Mouse (Mus musculus) E14TG2a.4 (cell line): ENCODE results near the gene Tmem156.

Source experiments
- H3K27me3 ChIP-seq: 2 replicates; pipeline ENCODE4 v1.6.1; 2014; ENCODE audit warnings: low read length, control low read depth; ENCODE audit not compliant: insufficient read depth
- H3K36me3 ChIP-seq: 2 replicates; pipeline ENCODE4 v1.6.1; 2014; ENCODE audit warnings: low read length, control low read depth; ENCODE audit not compliant: insufficient read depth
- H3K4me1 ChIP-seq: replicated peaks from 2 replicates; pipeline ENCODE4 v1.6.1; 2014; ENCODE audit warnings: low read depth, low read length, control low read depth
- H3K4me3 ChIP-seq: replicated peaks from 2 replicates; pipeline ENCODE4 v1.5.1; 2014; ENCODE audit warnings: mild to moderate bottlenecking, low read length
- H3K9me3 ChIP-seq: 2 replicates; pipeline ENCODE4 v1.6.1; 2014; ENCODE audit warnings: low read length, control low read depth
- CTCF ChIP-seq: conservative IDR thresholded peaks from 2 replicates; pipeline ENCODE4 v1.5.1; 2014; ENCODE audit warnings: low read length
- NANOG ChIP-seq: IDR thresholded peaks from 2 replicates; pipeline ENCODE4 v1.6.1; 2014; ENCODE audit warnings: borderline replicate concordance, low read length, mixed read lengths
- POU5F1 ChIP-seq: IDR thresholded peaks from 2 replicates; pipeline ENCODE4 v1.6.1; 2014; ENCODE audit warnings: low read length, borderline replicate concordance

The Tmem156 gene

GRCm38 (mm10) chr5:65051513-65051912 lies 40.4 kb downstream of the Tmem156 start:
- no peaks in the 10 kb centered on the region for H3K36me3 ChIP-seq
- TF ChIP-seq NANOG (no peak), CTCF (no peak), POU5F1 (no peak)
- H3K4me3 ChIP-seq, result no peak overlapping the region
- no peaks in the 10 kb centered on the region for H3K27me3 ChIP-seq
- H3K4me1 ChIP-seq, result peaks cover 27% of the 10 kb centered on the region
- H3K9me3 ChIP-seq, result no peaks in the 10 kb centered on the region

GRCm38 (mm10) chr5:65049880-65050279 lies 42.1 kb downstream of the Tmem156 start:
- no peaks in the 10 kb centered on the region for H3K27me3 ChIP-seq
- H3K4me1 ChIP-seq, result peaks cover 22% of the 10 kb centered on the region
- no peak overlapping the region for H3K4me3 ChIP-seq
- TF ChIP-seq CTCF, result no peak
- TF ChIP-seq NANOG, result no peak
- no peak for TF ChIP-seq POU5F1
- no peaks in the 10 kb centered on the region for H3K9me3 ChIP-seq
- no peaks in the 10 kb centered on the region for H3K36me3 ChIP-seq

DNA sequence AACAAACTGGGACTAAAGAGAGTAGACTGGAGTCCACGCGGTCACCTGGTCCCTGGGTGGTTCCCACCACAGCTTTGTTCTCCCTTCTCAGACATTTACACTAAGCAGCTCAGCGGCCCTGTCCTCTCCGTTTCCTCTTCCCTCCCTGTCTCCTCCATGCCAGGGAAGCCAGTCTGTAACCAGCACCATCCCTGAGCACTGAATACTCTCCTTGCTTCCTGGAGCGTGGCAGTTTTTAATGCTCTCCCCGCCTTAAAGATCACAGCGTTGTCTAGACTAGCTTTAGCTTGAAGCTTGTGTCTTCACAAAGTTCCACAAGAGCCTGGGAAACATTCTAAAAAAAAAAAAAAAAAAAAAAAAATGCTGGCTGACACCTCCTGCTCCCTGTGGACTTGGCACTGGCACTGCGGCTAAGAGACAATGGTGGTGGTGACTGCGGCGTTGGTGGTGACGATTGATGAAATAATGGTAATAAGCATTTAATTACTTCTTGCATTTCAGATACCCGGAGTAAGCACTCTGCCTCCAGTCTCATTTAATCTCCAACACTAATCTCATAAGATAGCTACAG lies 44.6 kb downstream of the Tmem156 start:
- Histone ChIP-seq H3K36me3 (no peaks in the 10 kb centered on the region), H3K9me3 (no peaks in the 10 kb centered on the region), H3K4me1 (peaks cover 17% of the 10 kb centered on the region), H3K4me3 (0 out of 2 replicates have a peak overlapping the region, but pooled peaks have one; percentile 32), H3K27me3 (no peaks in the 10 kb centered on the region)
- no peak for TF ChIP-seq POU5F1

DNA sequence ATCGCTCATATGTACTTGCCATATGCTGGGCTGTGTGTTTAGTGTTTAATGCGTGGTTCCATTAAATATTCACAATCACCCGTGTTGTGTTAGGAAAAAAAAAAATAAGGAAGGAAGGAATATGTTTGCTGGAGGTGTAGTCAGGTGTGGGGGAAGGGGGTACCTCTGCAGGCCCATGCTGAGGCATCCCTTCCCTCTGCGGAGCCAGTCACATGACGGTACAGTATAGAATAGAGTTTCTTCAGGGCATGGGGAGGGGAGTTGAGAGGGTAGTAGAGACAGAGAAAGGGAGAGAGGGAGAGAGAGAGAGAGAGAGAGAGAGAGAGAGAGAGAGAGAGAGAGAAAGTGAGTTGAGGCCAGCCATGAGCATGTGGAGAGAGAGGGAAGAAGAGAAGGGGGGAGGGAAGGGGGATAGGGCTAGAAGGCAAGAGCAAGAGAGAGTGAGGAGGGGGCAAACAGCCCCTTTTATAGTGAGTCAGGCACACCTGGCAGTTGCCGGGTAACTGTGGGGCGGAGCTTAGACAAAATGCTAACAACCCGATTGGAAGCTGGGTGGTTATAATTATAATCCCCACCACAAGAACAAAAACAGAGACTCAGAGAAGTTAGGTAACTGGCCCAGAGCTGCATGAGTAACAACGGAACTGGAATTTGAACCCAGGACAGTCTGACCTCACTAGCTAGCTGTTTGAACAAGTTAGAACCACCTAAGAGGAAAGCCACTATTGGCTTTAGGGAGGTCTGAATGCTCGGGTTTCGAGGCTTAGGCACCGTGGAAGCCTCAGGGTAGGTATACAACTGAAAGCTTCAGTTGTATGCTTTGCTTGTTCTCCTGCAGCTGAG lies 45.3 kb downstream of the Tmem156 start:
- Histone ChIP-seq H3K4me1 (peaks cover 17% of the 10 kb centered on the region), H3K9me3 (no peaks in the 10 kb centered on the region), H3K4me3 (0 out of 2 replicates have a peak overlapping the region, but pooled peaks have one; percentile 32), H3K27me3 (no peaks in the 10 kb centered on the region), H3K36me3 (no peaks in the 10 kb centered on the region)
- TF ChIP-seq POU5F1 (no peak), NANOG (no peak), CTCF (no peak)

DNA sequence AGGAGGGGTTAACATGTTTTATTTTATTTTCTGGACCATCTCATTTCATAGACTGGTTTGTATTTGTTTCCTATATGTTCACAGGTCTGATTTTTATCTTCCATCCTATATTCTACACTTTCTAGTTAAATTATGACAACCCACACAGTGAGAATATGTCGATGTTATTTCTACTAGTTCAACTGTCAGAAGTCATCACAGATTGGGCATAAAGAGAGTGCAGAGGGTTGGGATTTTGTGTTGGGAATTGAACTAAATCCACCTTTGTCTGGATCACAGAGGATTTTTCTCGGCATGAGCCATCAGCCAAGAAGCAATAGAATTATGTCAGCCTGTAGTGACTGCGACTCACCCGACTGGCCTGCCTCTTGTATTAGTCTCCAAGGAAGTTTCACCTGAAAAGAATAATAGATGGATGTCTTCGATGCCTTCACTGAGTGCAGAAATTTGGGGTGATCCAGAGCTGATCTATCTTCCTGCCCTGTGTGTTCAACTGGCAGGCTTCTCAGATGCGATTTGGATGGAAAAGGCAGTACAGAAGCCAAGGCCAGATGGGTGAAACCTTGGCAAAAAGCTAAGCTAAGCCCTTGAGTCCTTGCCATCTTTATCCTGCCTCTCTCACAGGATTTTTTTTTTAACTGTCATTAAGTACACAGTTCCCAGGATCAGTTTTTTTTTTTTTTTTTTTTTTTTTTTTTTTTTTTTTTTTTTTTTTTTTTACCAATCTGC lies 46.1 kb downstream of the Tmem156 start:
- H3K9me3 ChIP-seq, result peaks cover 7% of the 10 kb centered on the region
- no peak for TF ChIP-seq POU5F1
- TF ChIP-seq NANOG, result no peak
- TF ChIP-seq CTCF, result no peak
- no peaks in the 10 kb centered on the region for H3K36me3 ChIP-seq
- H3K4me3 ChIP-seq, result no peak overlapping the region
- no peaks in the 10 kb centered on the region for H3K27me3 ChIP-seq
- peaks cover 17% of the 10 kb centered on the region for H3K4me1 ChIP-seq

- H3K9me3 ChIP-seq, result peaks cover 11% of the 10 kb centered on the region
- no peak for TF ChIP-seq POU5F1
- no peak for TF ChIP-seq NANOG
- TF ChIP-seq CTCF, result no peak
- no peaks in the 10 kb centered on the region for H3K36me3 ChIP-seq
- peaks cover 17% of the 10 kb centered on the region for H3K4me1 ChIP-seq
- H3K27me3 ChIP-seq, result no peaks in the 10 kb centered on the region
- no peak overlapping the region for H3K4me3 ChIP-seq
Measured at GRCm38 (mm10) chr5:65043407-65043895, 48.5 kb downstream of the Tmem156 start.

DNA sequence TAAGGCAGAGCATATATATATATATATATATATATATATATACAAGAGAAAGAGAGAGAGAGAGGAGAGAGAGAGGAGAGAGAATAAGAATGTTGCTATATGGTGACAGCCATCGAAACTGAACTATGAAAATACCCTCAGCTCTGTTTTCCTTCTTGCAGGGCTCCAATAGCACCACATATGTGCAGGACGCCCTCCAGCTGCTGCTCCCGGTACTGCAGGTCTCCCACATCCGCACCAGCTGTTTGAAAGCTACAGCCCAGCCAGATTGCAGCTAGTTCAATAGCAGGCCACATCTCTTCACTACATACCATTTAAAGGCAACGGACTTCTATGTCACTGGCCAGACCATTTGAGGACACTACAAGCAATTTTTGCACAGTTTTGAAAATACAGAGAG lies 51.5 kb downstream of the Tmem156 start:
- Histone ChIP-seq H3K36me3 (no peaks in the 10 kb centered on the region), H3K4me1 (peaks cover 22% of the 10 kb centered on the region), H3K27me3 (no peaks in the 10 kb centered on the region), H3K9me3 (peaks cover 11% of the 10 kb centered on the region), H3K4me3 (no peak overlapping the region)
- no peak for TF ChIP-seq POU5F1
- peak; percentile 28; the same call in 1 of the 2 replicates for TF ChIP-seq CTCF

DNA sequence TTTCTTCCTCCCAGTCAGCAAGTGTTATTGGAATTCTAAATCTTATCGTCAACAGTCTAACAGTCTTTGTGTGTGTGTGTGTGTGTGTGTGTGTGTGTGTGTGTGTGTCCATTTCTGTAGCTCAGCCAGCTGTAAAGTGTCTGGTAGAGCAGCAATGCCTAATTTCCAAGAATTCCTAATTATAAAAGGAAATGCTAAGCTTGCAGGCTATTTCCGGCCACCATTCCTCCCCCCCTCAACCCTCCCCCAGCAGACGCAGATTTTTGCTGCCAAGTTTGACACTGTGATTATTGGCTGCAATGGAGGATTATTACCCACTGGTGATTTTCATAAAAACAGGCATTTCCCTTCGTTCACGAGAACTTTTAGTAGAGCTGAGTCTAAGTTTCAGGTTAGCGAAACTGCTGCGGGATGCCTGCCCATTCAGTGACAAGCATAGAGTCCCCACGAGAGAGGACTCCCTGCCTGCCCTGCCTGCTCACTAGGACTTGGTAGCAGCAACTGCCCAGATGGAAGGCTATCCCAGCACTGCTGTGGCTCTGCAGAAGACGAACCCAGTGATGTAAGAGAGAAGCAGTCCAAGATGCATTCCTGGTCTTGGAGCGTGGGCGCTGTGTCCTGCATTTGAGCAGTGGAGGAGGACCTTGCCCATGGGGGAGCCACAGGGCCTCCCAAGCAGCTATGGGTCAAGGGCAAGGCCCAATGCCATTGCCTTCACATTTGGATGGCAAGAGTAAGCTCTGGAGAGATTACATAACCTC lies 52.9 kb downstream of the Tmem156 start:
- no peak for TF ChIP-seq NANOG
- no peak for TF ChIP-seq CTCF
- no peak for TF ChIP-seq POU5F1
- Histone ChIP-seq H3K4me3 (no peak overlapping the region), H3K4me1 (peaks cover 25% of the 10 kb centered on the region), H3K36me3 (no peaks in the 10 kb centered on the region), H3K27me3 (no peaks in the 10 kb centered on the region), H3K9me3 (peaks cover 11% of the 10 kb centered on the region)
